Mouse (Mus musculus) central nervous system, embryonic 18 days (tissue): ENCODE data around the gene Cox7b. TPM values are rescaled to one million over a fixed set of nuclear protein-coding genes. Genes with fewer than 3 reads are reported as not detected.

Experiments used
- polyA plus RNA-seq: library from polyadenylated mRNA; depleted of rRNA; stranded (reverse); fragments of >200 nt; gene quantifications from 2 replicates; pipeline ENCODE4 v1.2.3, GENCODE M21; 2012; rRNA removed

The Cox7b gene
- 326 and 368 TPM in 2 replicates for polyA plus RNA-seq

GRCm38 (mm10) chrX:106015571-106016322 lies at the start of gene Cox7b:
Gene Cox7b, plus strand, starts transcription at chrX:106015700.

GRCm38 (mm10) chrX:106011465-106012159 lies 3.9 kb upstream of the Cox7b start, which contains the start of gene Magt1:
Gene Magt1, minus strand, starts transcription at chrX:106011906.

GRCm38 (mm10) chrX:106026418-106027342 lies 11.2 kb downstream of the Cox7b start, which contains the start of gene Atp7a:
Gene Atp7a, plus strand, starts transcription at chrX:106027276.

Other genes starting within 250 kb of the Cox7b start
- 86.3 and 90.1 TPM in 2 replicates for gene Atrx, start 86.3 kb upstream of the Cox7b start, polyA plus RNA-seq
- 8.2 and 9.0 TPM in 2 replicates for gene Magt1, start 3.8 kb upstream of the Cox7b start, polyA plus RNA-seq
- gene Atp7a, start 11.6 kb downstream of the Cox7b start, polyA plus RNA-seq: 5.5 and 5.6 TPM in 2 replicates
- 0.21 and 0.22 TPM in 2 replicates for gene Tlr13, start 127.5 kb downstream of the Cox7b start, polyA plus RNA-seq
- 278 and 285 TPM in 2 replicates for gene Pgk1, start 171.4 kb downstream of the Cox7b start, polyA plus RNA-seq
- gene Taf9b, start 205.5 kb downstream of the Cox7b start, polyA plus RNA-seq: 14.9 and 15.0 TPM in 2 replicates
- not detected in 2 replicates for gene Fnd3c2, start 239.7 kb downstream of the Cox7b start, polyA plus RNA-seq